Mouse (Mus musculus): ENCODE data around the gene Ube2j1.

The Ube2j1 gene

GRCm38 (mm10) chr4:33002081-33002480 lies 29.1 kb upstream of the Ube2j1 start:
- TF ChIP-seq GATA4 (IDR thresholded peaks at IDR 0.05; ENCODE audit: insufficient replicate concordance, low read length) = no peak

GRCm38 (mm10) chr4:33006844-33007243 lies 24.4 kb upstream of the Ube2j1 start:
- TF ChIP-seq GATA4 (IDR thresholded peaks at IDR 0.05; ENCODE audit: insufficient replicate concordance, low read length) = no peak

DNA sequence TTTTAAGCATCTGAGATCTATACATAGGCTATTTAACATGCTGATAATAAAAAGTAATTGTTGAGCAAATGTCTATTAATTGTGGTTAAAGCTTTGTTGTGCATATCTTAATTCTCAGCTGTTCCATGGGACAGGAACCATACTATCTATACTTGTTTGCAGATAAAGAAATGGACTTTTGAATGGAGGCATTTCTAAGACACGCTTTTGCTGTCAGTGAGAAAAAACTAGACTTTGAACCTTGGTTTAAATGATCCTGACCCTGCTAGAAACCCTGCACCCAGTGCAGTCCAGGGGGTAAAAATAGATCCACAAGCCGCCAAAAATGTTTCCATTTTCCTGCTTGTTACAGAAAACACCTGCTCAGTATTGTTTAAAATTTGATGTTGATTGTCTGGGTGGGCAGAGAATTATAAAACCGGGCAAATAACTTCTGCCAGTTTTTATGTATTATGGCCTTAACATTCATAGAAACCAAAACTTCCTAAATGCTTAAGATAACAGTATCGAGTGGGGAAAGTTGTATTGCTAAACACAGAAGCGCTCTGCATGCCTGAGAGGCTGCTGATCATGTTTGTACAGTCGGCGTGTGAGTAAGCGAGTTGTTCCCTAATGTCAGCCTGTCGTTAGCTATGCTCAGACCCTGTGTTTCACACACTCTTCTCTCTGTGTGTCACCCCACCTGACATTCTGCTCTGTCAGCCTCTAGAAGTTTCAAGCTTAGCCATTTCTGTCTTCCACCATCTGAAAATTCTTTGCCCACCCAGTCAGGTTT lies 23.6 kb upstream of the Ube2j1 start:
- no peak for TF ChIP-seq GATA4 (IDR thresholded peaks at IDR 0.05; ENCODE audit: insufficient replicate concordance, low read length)

GRCm38 (mm10) chr4:33010078-33010477 lies 21.1 kb upstream of the Ube2j1 start:
- TF ChIP-seq GATA4 (IDR thresholded peaks at IDR 0.05; ENCODE audit: insufficient replicate concordance, low read length) = no peak

GRCm38 (mm10) chr4:33012484-33012883 lies 18.7 kb upstream of the Ube2j1 start:
- no peak for TF ChIP-seq GATA4 (IDR thresholded peaks at IDR 0.05; ENCODE audit: insufficient replicate concordance, low read length)

- TF ChIP-seq GATA4 (IDR thresholded peaks at IDR 0.05; ENCODE audit: insufficient replicate concordance, low read length) = no peak
Observed at GRCm38 (mm10) chr4:33018361-33018999, 12.7 kb upstream of the Ube2j1 start.

- no peak for TF ChIP-seq GATA4 (IDR thresholded peaks at IDR 0.05; ENCODE audit: insufficient replicate concordance, low read length)
Observed at GRCm38 (mm10) chr4:33024420-33024819, 6.8 kb upstream of the Ube2j1 start.

GRCm38 (mm10) chr4:33029104-33029503 lies 2.1 kb upstream of the Ube2j1 start:
- no peak for TF ChIP-seq GATA4 (IDR thresholded peaks at IDR 0.05; ENCODE audit: insufficient replicate concordance, low read length)

GRCm38 (mm10) chr4:33030264-33031194 lies 687 bp upstream of the Ube2j1 start:
- peak; percentile 18; the same call in 1 of the 2 replicates for TF ChIP-seq GATA4 (IDR thresholded peaks at IDR 0.05; ENCODE audit: insufficient replicate concordance, low read length)

DNA sequence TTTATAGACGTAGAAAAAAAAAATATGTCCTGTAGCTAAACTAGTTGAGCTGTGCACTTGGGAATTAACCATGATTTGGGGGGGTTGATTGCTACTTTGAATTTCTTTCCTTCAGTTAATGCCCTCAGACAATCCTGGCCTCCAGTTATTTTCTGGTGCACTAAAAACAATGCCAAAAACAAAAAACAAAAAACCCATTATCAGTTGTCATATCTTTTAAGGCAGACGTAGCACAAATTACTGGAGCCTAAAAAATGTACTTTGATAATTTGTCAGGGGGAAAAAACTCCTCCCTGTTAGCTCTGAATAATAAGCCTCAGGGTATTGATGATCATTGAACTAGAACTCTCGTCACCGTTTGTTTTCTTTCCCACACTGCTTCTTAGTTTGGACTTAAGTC lies 829 bp downstream of the Ube2j1 start:
- TF ChIP-seq GATA4 (IDR thresholded peaks at IDR 0.05; ENCODE audit: insufficient replicate concordance, low read length) = no peak

GRCm38 (mm10) chr4:33033515-33033914 lies 2.3 kb downstream of the Ube2j1 start:
- TF ChIP-seq GATA4 (IDR thresholded peaks at IDR 0.05; ENCODE audit: insufficient replicate concordance, low read length) = no peak

DNA sequence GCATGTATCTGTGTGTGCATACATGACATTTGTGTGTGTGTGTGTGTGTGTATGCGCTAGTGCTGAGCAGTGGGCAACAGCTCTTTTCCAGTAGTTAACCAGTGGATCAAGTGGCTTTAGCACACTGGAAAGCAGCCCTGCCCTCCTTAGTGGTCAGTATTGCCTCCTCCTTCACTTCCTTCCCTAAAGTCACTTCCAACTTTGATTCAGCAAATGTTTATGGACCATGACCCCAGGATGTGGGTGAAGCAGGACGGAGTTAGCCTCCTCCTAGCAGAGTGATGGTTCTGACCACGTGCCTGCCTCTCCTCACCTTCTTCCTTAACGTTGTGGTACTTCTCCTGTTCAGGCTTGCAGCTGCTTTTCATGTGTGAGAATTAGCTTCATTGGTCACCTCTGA lies 8.6 kb downstream of the Ube2j1 start:
- no peak for TF ChIP-seq GATA4 (IDR thresholded peaks at IDR 0.05; ENCODE audit: insufficient replicate concordance, low read length)

GRCm38 (mm10) chr4:33049601-33050000 lies 18.4 kb downstream of the Ube2j1 start:
- TF ChIP-seq GATA4 (IDR thresholded peaks at IDR 0.05; ENCODE audit: insufficient replicate concordance, low read length) = no peak

GRCm38 (mm10) chr4:33052055-33052454 lies 20.8 kb downstream of the Ube2j1 start:
- TF ChIP-seq GATA4 (IDR thresholded peaks at IDR 0.05; ENCODE audit: insufficient replicate concordance, low read length) = no peak

GRCm38 (mm10) chr4:33052650-33053049 lies 21.4 kb downstream of the Ube2j1 start:
- no peak for TF ChIP-seq GATA4 (IDR thresholded peaks at IDR 0.05; ENCODE audit: insufficient replicate concordance, low read length)
